Mouse (Mus musculus): Measurements from ENCODE around the gene Ggta1.

DNA sequence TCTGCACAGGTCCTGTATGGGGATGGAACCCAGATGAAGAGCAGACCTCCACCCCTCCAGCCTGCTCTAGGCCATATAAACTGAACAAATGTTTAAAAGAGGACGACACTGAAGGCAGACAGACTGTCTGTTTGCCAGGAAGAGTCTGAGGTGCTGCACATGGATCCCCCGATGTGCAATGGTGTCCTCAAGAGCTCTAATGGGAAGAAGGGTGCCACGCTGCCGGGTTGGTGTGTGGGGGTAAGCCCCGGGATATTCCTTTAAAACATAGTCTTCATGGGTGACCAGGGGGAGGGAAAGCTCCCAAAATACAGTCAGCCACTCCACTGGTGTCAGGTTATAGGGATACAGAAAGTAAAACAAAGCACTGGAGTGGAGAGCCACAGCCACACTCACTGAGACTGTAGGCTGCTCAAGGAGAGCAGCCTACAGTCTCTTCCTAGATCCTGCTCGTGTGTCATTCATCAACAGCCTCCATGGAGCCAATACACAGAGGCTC lies 18.2 kb downstream of the Ggta1 start:
- TF ChIP-seq CTCF (IDR thresholded peaks at IDR 0.05; ENCODE audit: insufficient read depth, low read depth, low read length): no peak
- no peak for TF ChIP-seq POLR2A (IDR thresholded peaks at IDR 0.05; ENCODE audit: insufficient read depth, low read depth, low read length)
